ENCODE assay signal across 8 mouse cellular contexts in genomic region chr9:119320946-119321345, GRCm38 (mm10). TPM values are rescaled to one million over a fixed set of nuclear protein-coding genes. Genes with fewer than 3 reads are reported as not detected.
DNase-seq lines count a peak whose midpoint lies in the region; ATAC-seq and TF ChIP-seq lines count a peak whose summit lies in the region.

No protein-coding gene starts in this region.

- H3K27ac ChIP-seq in heart, embryonic 15.5 days: no peak overlapping the region
- no peak overlapping the region for H3K27ac ChIP-seq in hindbrain, embryonic 14.5 days
- H3K27ac ChIP-seq in midbrain, postnatal 0 days (ENCODE audit: low read depth, low read length): no peak overlapping the region

- no peak for DNase-seq in heart, adult 8-10 months (ENCODE audit: low spot score)
- DNase-seq in R1 (ENCODE audit: low read depth, low spot score): peak; percentile 88
- DNase-seq in hindbrain, embryonic 14.5 days (ENCODE audit: low spot score): no peak
- no peak for DNase-seq in midbrain, postnatal 0 days (ENCODE audit: low spot score)
- DNase-seq in spleen, adult 18-20 months: no peak
- DNase-seq in urinary bladder, postnatal 4 days (ENCODE audit: low spot score in 2 of 2): no peak

- ATAC-seq in heart, embryonic 15.5 days (replicated peaks; ENCODE audit: insufficient number of reproducible peaks, insufficient read depth, low FRiP score, low read depth): no peak
- ATAC-seq in hindbrain, embryonic 14.5 days (ENCODE audit: low FRiP score): no peak
- ATAC-seq in midbrain, postnatal 0 days (ENCODE audit: low FRiP score): no peak
- no peak for ATAC-seq in megakaryocyte progenitor cell, adult 5-6 weeks (replicated peaks; ENCODE audit: poor library complexity)

- H3K27me3 ChIP-seq in heart, embryonic 15.5 days: no peaks in the 10 kb centered on the region
- H3K27me3 ChIP-seq in hindbrain, embryonic 14.5 days (ENCODE audit: control insufficient read depth, insufficient read depth, low read length): no peaks in the 10 kb centered on the region
- H3K27me3 ChIP-seq in midbrain, postnatal 0 days (ENCODE audit: insufficient read depth, low read length): no peaks in the 10 kb centered on the region

- H3K4me3 ChIP-seq in heart, embryonic 15.5 days: peak overlapping the region; percentile 68
- peak overlapping the region; percentile 80 for H3K4me3 ChIP-seq in hindbrain, embryonic 14.5 days (replicated peaks; ENCODE audit: low read length)
- H3K4me3 ChIP-seq in midbrain, postnatal 0 days (ENCODE audit: low read depth, low read length): peak overlapping the region; percentile 91

- no peaks in the 10 kb centered on the region for H3K36me3 ChIP-seq in heart, embryonic 15.5 days
- H3K36me3 ChIP-seq in hindbrain, embryonic 14.5 days (replicated peaks; ENCODE audit: control insufficient read depth, insufficient read depth): no peaks in the 10 kb centered on the region
- H3K36me3 ChIP-seq in midbrain, postnatal 0 days (ENCODE audit: insufficient read depth, low read length): no peaks in the 10 kb centered on the region

- H3K4me1 ChIP-seq in heart, embryonic 15.5 days (replicated peaks): peaks cover 19% of the 10 kb centered on the region
- peaks cover 30% of the 10 kb centered on the region for H3K4me1 ChIP-seq in hindbrain, embryonic 14.5 days (replicated peaks; ENCODE audit: control insufficient read depth, insufficient read depth, low read length)
- no peaks in the 10 kb centered on the region for H3K4me1 ChIP-seq in midbrain, postnatal 0 days (ENCODE audit: insufficient read depth, low read length)

- peak overlapping the region; percentile 77 for H3K9ac ChIP-seq in heart, embryonic 15.5 days
- H3K9ac ChIP-seq in hindbrain, embryonic 14.5 days: peak overlapping the region; percentile 72
- no peak overlapping the region; the same call in 1 of the 2 replicates for H3K9ac ChIP-seq in midbrain, postnatal 0 days (replicated peaks; ENCODE audit: low read length, poor library complexity, severe bottlenecking)

- TF ChIP-seq CTCF in midbrain, postnatal 0 days (IDR thresholded peaks at IDR 0.05): no peak

- peak overlapping the region; percentile 94 for H3K4me2 ChIP-seq in heart, embryonic 15.5 days
- peak overlapping the region; percentile 96 for H3K4me2 ChIP-seq in hindbrain, embryonic 14.5 days (replicated peaks)
- H3K4me2 ChIP-seq in midbrain, postnatal 0 days (ENCODE audit: low read depth, low read length, poor library complexity, severe bottlenecking): peak overlapping the region; percentile 91

- H3K9me3 ChIP-seq in heart, embryonic 15.5 days (replicated peaks): no peaks in the 10 kb centered on the region
- no peaks in the 10 kb centered on the region for H3K9me3 ChIP-seq in hindbrain, embryonic 14.5 days (ENCODE audit: control insufficient read depth, low read length)
- H3K9me3 ChIP-seq in midbrain, postnatal 0 days (ENCODE audit: low read length): no peaks in the 10 kb centered on the region

- WGBS in heart, embryonic 15.5 days: 11% methylated on average over 7 of the region's 7 CpGs
- WGBS in hindbrain, embryonic 14.5 days: 8% methylated on average over 7 of the region's 7 CpGs
- 10% methylated on average over 7 of the region's 7 CpGs for WGBS in midbrain, postnatal 0 days

RNA-seq across cellular contexts. Expression of gene Oxsr1, which starts 1.3 kb away (rescaled TPM):
- 6.7 and 8.6 TPM in 2 replicates for polyA plus RNA-seq in heart, embryonic 15.5 days (2015; fragmentation: Nextera tagmentation; extraction: Ambion mirVana)
- 10 to 100 TPM; 52.5 to 63.2 (median 55.3) TPM for total RNA-seq in heart, adult 8-10 months (2022)
- polyA plus RNA-seq in hindbrain, embryonic 14.5 days (2014; fragmentation: Nextera tagmentation; extraction: Ambion mirVana): 16.1 and 16.3 TPM in 2 replicates
- 38.5 and 55.7 TPM in 2 replicates for total RNA-seq in midbrain, postnatal 0 days (2014; rRNA removed)
- 10.5 and 10.7 TPM in 2 replicates for polyA plus RNA-seq in midbrain, postnatal 0 days (2015; fragmentation: Nextera tagmentation; extraction: Ambion mirVana)
- 14.5 and 16.9 TPM in 2 replicates for total RNA-seq in megakaryocyte progenitor cell, adult 5-6 weeks (2015)
- total RNA-seq in megakaryocyte progenitor cell, adult 5-6 weeks (2017): 29.1 and 32.2 TPM in 2 replicates

RNA-seq across cellular contexts. Expression of gene Acaa1a, which starts 18.5 kb away (rescaled TPM):
- polyA plus RNA-seq in heart, embryonic 15.5 days (2015; fragmentation: Nextera tagmentation; extraction: Ambion mirVana): 81.5 and 100 TPM in 2 replicates
- total RNA-seq in heart, adult 8-10 months (2022): 10 to 100 TPM; 75.1 to 88.4 (median 78.0) TPM
- 94.0 and 101 TPM in 2 replicates for polyA plus RNA-seq in hindbrain, embryonic 14.5 days (2014; fragmentation: Nextera tagmentation; extraction: Ambion mirVana)
- total RNA-seq in midbrain, postnatal 0 days (2014; rRNA removed): 106 and 120 TPM in 2 replicates
- 75.5 and 82.6 TPM in 2 replicates for polyA plus RNA-seq in midbrain, postnatal 0 days (2015; fragmentation: Nextera tagmentation; extraction: Ambion mirVana)
- 19.5 and 20.9 TPM in 2 replicates for total RNA-seq in megakaryocyte progenitor cell, adult 5-6 weeks (2015)
- total RNA-seq in megakaryocyte progenitor cell, adult 5-6 weeks (2017): 23.2 and 30.1 TPM in 2 replicates

RNA-seq across cellular contexts. Expression of gene Myd88, which starts 20.3 kb away (rescaled TPM):
- polyA plus RNA-seq in heart, embryonic 15.5 days (2015; fragmentation: Nextera tagmentation; extraction: Ambion mirVana): 14.9 and 20.0 TPM in 2 replicates
- 10 to 100 TPM; 10.7 to 12.5 (median 11.4) TPM for total RNA-seq in heart, adult 8-10 months (2022)
- 7.1 and 8.0 TPM in 2 replicates for polyA plus RNA-seq in hindbrain, embryonic 14.5 days (2014; fragmentation: Nextera tagmentation; extraction: Ambion mirVana)
- 4.2 and 5.9 TPM in 2 replicates for total RNA-seq in midbrain, postnatal 0 days (2014; rRNA removed)
- 4.7 and 5.6 TPM in 2 replicates for polyA plus RNA-seq in midbrain, postnatal 0 days (2015; fragmentation: Nextera tagmentation; extraction: Ambion mirVana)
- 33.4 and 34.6 TPM in 2 replicates for total RNA-seq in megakaryocyte progenitor cell, adult 5-6 weeks (2015)
- 21.2 and 23.1 TPM in 2 replicates for total RNA-seq in megakaryocyte progenitor cell, adult 5-6 weeks (2017)

RNA-seq across cellular contexts. Expression of gene Xylb, which starts 36.2 kb away (rescaled TPM):
- polyA plus RNA-seq in heart, embryonic 15.5 days (2015; fragmentation: Nextera tagmentation; extraction: Ambion mirVana): 1.1 and 2.6 TPM in 2 replicates
- under 1 TPM; 0.25 to 0.41 (median 0.39) TPM for total RNA-seq in heart, adult 8-10 months (2022)
- polyA plus RNA-seq in hindbrain, embryonic 14.5 days (2014; fragmentation: Nextera tagmentation; extraction: Ambion mirVana): 3.8 and 4.8 TPM in 2 replicates
- 2.6 and 3.2 TPM in 2 replicates for total RNA-seq in midbrain, postnatal 0 days (2014; rRNA removed)
- 3.9 and 4.3 TPM in 2 replicates for polyA plus RNA-seq in midbrain, postnatal 0 days (2015; fragmentation: Nextera tagmentation; extraction: Ambion mirVana)
- total RNA-seq in megakaryocyte progenitor cell, adult 5-6 weeks (2015): 3.6 and 3.8 TPM in 2 replicates
- 2.2 and 5.2 TPM in 2 replicates for total RNA-seq in megakaryocyte progenitor cell, adult 5-6 weeks (2017)

RNA-seq across cellular contexts. Expression of gene Slc22a14, which starts 44.4 kb away (rescaled TPM):
- 0.11 and 0.25 TPM in 2 replicates for polyA plus RNA-seq in heart, embryonic 15.5 days (2015; fragmentation: Nextera tagmentation; extraction: Ambion mirVana)
- total RNA-seq in heart, adult 8-10 months (2022): under 1 TPM in 2 of 4 experiments, not detected in 2; 0.31 to 0.47 TPM
- polyA plus RNA-seq in hindbrain, embryonic 14.5 days (2014; fragmentation: Nextera tagmentation; extraction: Ambion mirVana): not detected in 2 replicates
- not detected in 2 replicates for total RNA-seq in midbrain, postnatal 0 days (2014; rRNA removed)
- polyA plus RNA-seq in midbrain, postnatal 0 days (2015; fragmentation: Nextera tagmentation; extraction: Ambion mirVana): 0.15 TPM in 1 of 2 replicates, not detected in the other
- not detected in 2 replicates for total RNA-seq in megakaryocyte progenitor cell, adult 5-6 weeks (2015)
- not detected in 2 replicates for total RNA-seq in megakaryocyte progenitor cell, adult 5-6 weeks (2017)
